Mouse (Mus musculus): ENCODE measurements around the gene Spata13.

- TF ChIP-seq CTCF (IDR thresholded peaks at IDR 0.05; ENCODE audit: low read depth) = peak; percentile 35; the same call in 1 of the 2 replicates
- no peak for TF ChIP-seq EP300 (IDR thresholded peaks at IDR 0.05; ENCODE audit: low read depth)
Measured at GRCm38 (mm10) chr14:60769340-60769739, 135.5 kb downstream of the Spata13 start.

All from heart, postnatal 0 days (tissue).